Mouse (Mus musculus): ENCODE results near the gene Mlx. TPM values are rescaled to one million over a fixed set of nuclear protein-coding genes. Genes with fewer than 3 reads are reported as not detected.

The Mlx gene
- polyA plus RNA-seq, 1 experiment from 2014 or later = 54.1 TPM

Small RNA genes lying within 50 kb of the gene (microRNA-seq; reads per million reads assigned to microRNA genes)
- gene Gm27626 = not detected

Other genes with a start within 250 kb of the Mlx start
- gene Stat5b, start 236.6 kb upstream of the Mlx start, polyA plus RNA-seq (2015; fragmentation: Nextera tagmentation; extraction: Ambion mirVana) = 28.1 TPM in 2 replicates
- 8.2 and 9.5 TPM in 2 replicates for gene Stat5a, start 227.9 kb upstream of the Mlx start, polyA plus RNA-seq (2015; fragmentation: Nextera tagmentation; extraction: Ambion mirVana)
- 41.2 and 53.4 TPM in 2 replicates for gene Stat3, start 147.7 kb upstream of the Mlx start, polyA plus RNA-seq (2015; fragmentation: Nextera tagmentation; extraction: Ambion mirVana)
- gene Cavin1, start 116.4 kb upstream of the Mlx start, polyA plus RNA-seq (2015; fragmentation: Nextera tagmentation; extraction: Ambion mirVana) = 392 and 425 TPM in 2 replicates
- 36.7 and 37.8 TPM in 2 replicates for gene Atp6v0a1, start 77.8 kb upstream of the Mlx start, polyA plus RNA-seq (2015; fragmentation: Nextera tagmentation; extraction: Ambion mirVana)
- gene Naglu, start 17.3 kb upstream of the Mlx start, polyA plus RNA-seq (2015; fragmentation: Nextera tagmentation; extraction: Ambion mirVana) = 20.4 and 22.5 TPM in 2 replicates
- 0.11 and 0.15 TPM in 2 replicates for gene Hsd17b1, start 8.9 kb upstream of the Mlx start, polyA plus RNA-seq (2015; fragmentation: Nextera tagmentation; extraction: Ambion mirVana)
- 42.8 and 43.2 TPM in 2 replicates for gene Coasy, start 4.7 kb upstream of the Mlx start, polyA plus RNA-seq (2015; fragmentation: Nextera tagmentation; extraction: Ambion mirVana)
- 35.1 and 37.5 TPM in 2 replicates for gene Psmc3ip, start 8.2 kb downstream of the Mlx start, polyA plus RNA-seq (2015; fragmentation: Nextera tagmentation; extraction: Ambion mirVana)
- 21.8 and 22.1 TPM in 2 replicates for gene Retreg3, start 32.6 kb downstream of the Mlx start, polyA plus RNA-seq (2015; fragmentation: Nextera tagmentation; extraction: Ambion mirVana)
- gene Tubg1, start 32.7 kb downstream of the Mlx start, polyA plus RNA-seq (2015; fragmentation: Nextera tagmentation; extraction: Ambion mirVana) = 89.6 and 90.6 TPM in 2 replicates
- 3.5 and 3.6 TPM in 2 replicates for gene Tubg2, start 68.6 kb downstream of the Mlx start, polyA plus RNA-seq (2015; fragmentation: Nextera tagmentation; extraction: Ambion mirVana)
- gene Cntnap1, start 83.2 kb downstream of the Mlx start, polyA plus RNA-seq (2015; fragmentation: Nextera tagmentation; extraction: Ambion mirVana) = 1.1 and 1.4 TPM in 2 replicates
- 19.8 and 19.9 TPM in 2 replicates for gene Plekhh3, start 84.1 kb downstream of the Mlx start, polyA plus RNA-seq (2015; fragmentation: Nextera tagmentation; extraction: Ambion mirVana)
- gene Ccr10, start 88.2 kb downstream of the Mlx start, polyA plus RNA-seq (2015; fragmentation: Nextera tagmentation; extraction: Ambion mirVana) = 0.24 and 0.55 TPM in 2 replicates
- 16.2 and 19.2 TPM in 2 replicates for gene Ezh1, start 139.2 kb downstream of the Mlx start, polyA plus RNA-seq (2015; fragmentation: Nextera tagmentation; extraction: Ambion mirVana)
- 264 and 286 TPM in 2 replicates for gene Ramp2, start 158.8 kb downstream of the Mlx start, polyA plus RNA-seq (2015; fragmentation: Nextera tagmentation; extraction: Ambion mirVana)
- 127 and 128 TPM in 2 replicates for gene Vps25, start 166.4 kb downstream of the Mlx start, polyA plus RNA-seq (2015; fragmentation: Nextera tagmentation; extraction: Ambion mirVana)
- 3.7 and 5.0 TPM in 2 replicates for gene Wnk4, start 173.3 kb downstream of the Mlx start, polyA plus RNA-seq (2015; fragmentation: Nextera tagmentation; extraction: Ambion mirVana)
- gene Cntd1, start 191.7 kb downstream of the Mlx start, polyA plus RNA-seq (2015; fragmentation: Nextera tagmentation; extraction: Ambion mirVana) = 1.3 and 1.7 TPM in 2 replicates
- 189 and 194 TPM in 2 replicates for gene Coa3, start 191.8 kb downstream of the Mlx start, polyA plus RNA-seq (2015; fragmentation: Nextera tagmentation; extraction: Ambion mirVana)
- gene Becn1, start 215.0 kb downstream of the Mlx start, polyA plus RNA-seq (2015; fragmentation: Nextera tagmentation; extraction: Ambion mirVana) = 146 and 165 TPM in 2 replicates
- gene Psme3, start 228.9 kb downstream of the Mlx start, polyA plus RNA-seq (2015; fragmentation: Nextera tagmentation; extraction: Ambion mirVana) = 130 and 133 TPM in 2 replicates
- gene Aoc2, start 237.8 kb downstream of the Mlx start, polyA plus RNA-seq (2015; fragmentation: Nextera tagmentation; extraction: Ambion mirVana) = 0.81 and 1.2 TPM in 2 replicates
- gene Aoc3, start 243.3 kb downstream of the Mlx start, polyA plus RNA-seq (2015; fragmentation: Nextera tagmentation; extraction: Ambion mirVana) = 1.3 and 1.4 TPM in 2 replicates